8 mouse cellular contexts compared by ENCODE assay signal in the genomic region with DNA sequence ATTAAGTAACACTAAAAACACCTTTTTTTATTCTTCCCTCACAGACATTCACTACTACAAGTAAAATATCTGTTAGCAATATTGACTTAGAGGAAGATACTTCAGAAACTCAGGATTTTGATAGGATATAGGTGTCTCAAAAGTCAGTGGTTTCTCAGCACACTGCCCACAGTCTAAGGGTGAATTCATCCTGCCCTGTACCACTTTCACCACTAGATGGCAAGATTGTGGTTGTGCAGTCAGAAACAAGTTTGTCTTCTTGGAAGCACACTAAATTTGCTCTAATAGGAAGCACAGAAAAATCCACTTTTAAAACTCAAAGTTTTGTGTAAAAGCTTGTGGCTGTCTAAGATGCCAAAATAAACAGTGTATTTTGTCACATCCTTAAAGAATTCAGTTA. TPM values are rescaled to one million over a fixed set of nuclear protein-coding genes. Genes with fewer than 3 reads are reported as not detected.
DNase-seq lines count a peak whose midpoint lies in the region; ATAC-seq and TF ChIP-seq lines count a peak whose summit lies in the region.

No protein-coding gene starts in this region.

- H3K4me1 ChIP-seq in embryonic facial prominence, embryonic 11.5 days (ENCODE audit: control insufficient read depth, insufficient read depth, low read length) = no peaks in the 10 kb centered on the region
- no peaks in the 10 kb centered on the region for H3K4me1 ChIP-seq in embryonic facial prominence, embryonic 10.5 days
- H3K4me1 ChIP-seq in midbrain, postnatal 0 days (ENCODE audit: insufficient read depth, low read length) = no peaks in the 10 kb centered on the region
- H3K4me1 ChIP-seq in midbrain, embryonic 10.5 days = no peaks in the 10 kb centered on the region

- H3K4me2 ChIP-seq in embryonic facial prominence, embryonic 11.5 days (ENCODE audit: low read depth, low read length) = no peak overlapping the region
- no peak overlapping the region for H3K4me2 ChIP-seq in midbrain, postnatal 0 days (ENCODE audit: low read depth, low read length, poor library complexity, severe bottlenecking)

- H3K4me3 ChIP-seq in embryonic facial prominence, embryonic 11.5 days (ENCODE audit: low read depth, low read length) = no peak overlapping the region
- H3K4me3 ChIP-seq in embryonic facial prominence, embryonic 10.5 days = no peak overlapping the region
- no peak overlapping the region for H3K4me3 ChIP-seq in midbrain, postnatal 0 days (ENCODE audit: low read depth, low read length)
- H3K4me3 ChIP-seq in midbrain, embryonic 10.5 days = no peak overlapping the region

- no peaks in the 10 kb centered on the region for H3K9me3 ChIP-seq in embryonic facial prominence, embryonic 11.5 days (replicated peaks; ENCODE audit: control insufficient read depth, low read length)
- H3K9me3 ChIP-seq in embryonic facial prominence, embryonic 10.5 days = no peaks in the 10 kb centered on the region
- no peaks in the 10 kb centered on the region for H3K9me3 ChIP-seq in midbrain, postnatal 0 days (ENCODE audit: low read length)
- 0 out of 2 replicates have a peak, but pooled peaks cover 3% of the 10 kb centered on the region for H3K9me3 ChIP-seq in midbrain, embryonic 10.5 days (replicated peaks)

- TF ChIP-seq CTCF in midbrain, postnatal 0 days (IDR thresholded peaks at IDR 0.05) = peak; percentile 78

- ATAC-seq in embryonic facial prominence, embryonic 11.5 days (replicated peaks; ENCODE audit: insufficient number of reproducible peaks, low FRiP score, low TSS enrichment, low read depth) = no peak
- no peak for ATAC-seq in midbrain, postnatal 0 days (ENCODE audit: low FRiP score)
- ATAC-seq in megakaryocyte, adult 5-6 weeks (ENCODE audit: poor library complexity, severe bottlenecking) = peak; percentile 97

- H3K27me3 ChIP-seq in embryonic facial prominence, embryonic 11.5 days (ENCODE audit: control insufficient read depth, insufficient read depth, low read length) = no peaks in the 10 kb centered on the region
- no peaks in the 10 kb centered on the region for H3K27me3 ChIP-seq in embryonic facial prominence, embryonic 10.5 days (replicated peaks; ENCODE audit: low read depth, poor library complexity, severe bottlenecking)
- no peaks in the 10 kb centered on the region for H3K27me3 ChIP-seq in midbrain, postnatal 0 days (ENCODE audit: insufficient read depth, low read length)
- no peaks in the 10 kb centered on the region for H3K27me3 ChIP-seq in midbrain, embryonic 10.5 days (ENCODE audit: low read depth, poor library complexity, severe bottlenecking)

- DNase-seq in embryonic facial prominence, embryonic 11.5 days (ENCODE audit: low spot score) = peak; percentile 62
- no peak for DNase-seq in embryonic facial prominence, embryonic 10.5 days (ENCODE audit: low spot score)
- peak; percentile 42 for DNase-seq in midbrain, postnatal 0 days (ENCODE audit: low spot score)
- no peak for DNase-seq in midbrain, embryonic 10.5 days (ENCODE audit: low spot score)
- DNase-seq in embryo, embryonic 10.5 days (ENCODE audit: low spot score) = peak; percentile 46
- peak; percentile 61 for DNase-seq in kidney, postnatal 10 days
- DNase-seq in ovary, postnatal 36 days (ENCODE audit: low spot score) = no peak

- H3K9ac ChIP-seq in embryonic facial prominence, embryonic 11.5 days (replicated peaks; ENCODE audit: low read length) = no peak overlapping the region
- no peak overlapping the region for H3K9ac ChIP-seq in midbrain, postnatal 0 days (replicated peaks; ENCODE audit: low read length, poor library complexity, severe bottlenecking)

- no peak overlapping the region for H3K27ac ChIP-seq in embryonic facial prominence, embryonic 11.5 days (replicated peaks; ENCODE audit: low read depth, low read length)
- no peak overlapping the region for H3K27ac ChIP-seq in embryonic facial prominence, embryonic 10.5 days (replicated peaks)
- H3K27ac ChIP-seq in midbrain, postnatal 0 days (ENCODE audit: low read depth, low read length) = no peak overlapping the region
- no peak overlapping the region for H3K27ac ChIP-seq in midbrain, embryonic 10.5 days (replicated peaks)

- H3K36me3 ChIP-seq in embryonic facial prominence, embryonic 11.5 days (replicated peaks; ENCODE audit: control insufficient read depth, insufficient read depth, low read depth, low read length) = no peaks in the 10 kb centered on the region
- peaks cover 57% of the 10 kb centered on the region for H3K36me3 ChIP-seq in embryonic facial prominence, embryonic 10.5 days (replicated peaks)
- no peaks in the 10 kb centered on the region for H3K36me3 ChIP-seq in midbrain, postnatal 0 days (ENCODE audit: insufficient read depth, low read length)
- H3K36me3 ChIP-seq in midbrain, embryonic 10.5 days = peaks cover 85% of the 10 kb centered on the region

RNA-seq across cellular contexts. Expression of a gene that starts 8.4 kb away (rescaled TPM):
- polyA plus RNA-seq in embryonic facial prominence, embryonic 11.5 days (2014; fragmentation: Nextera tagmentation; extraction: Ambion mirVana) = 19.4 and 21.1 TPM in 2 replicates
- 15.8 and 16.5 TPM in 2 replicates for polyA plus RNA-seq in embryonic facial prominence, embryonic 10.5 days (2016; fragmentation: Nextera tagmentation; extraction: Ambion mirVana)
- 5.9 and 7.9 TPM in 2 replicates for total RNA-seq in midbrain, postnatal 0 days (2014; rRNA removed)
- polyA plus RNA-seq in midbrain, postnatal 0 days (2015; fragmentation: Nextera tagmentation; extraction: Ambion mirVana) = 7.6 and 8.0 TPM in 2 replicates
- polyA plus RNA-seq in midbrain, embryonic 10.5 days (2016; fragmentation: Nextera tagmentation; extraction: Ambion mirVana) = 14.8 TPM in 2 replicates
- 21.0 and 22.0 TPM in 2 replicates for total RNA-seq in megakaryocyte, adult 5-6 weeks (2015)
- total RNA-seq in megakaryocyte, adult 5-6 weeks (2017) = 12.2 and 13.0 TPM in 2 replicates

RNA-seq across cellular contexts. Expression of a gene that starts 8.5 kb away (rescaled TPM):
- 10.4 and 12.0 TPM in 2 replicates for polyA plus RNA-seq in embryonic facial prominence, embryonic 11.5 days (2014; fragmentation: Nextera tagmentation; extraction: Ambion mirVana)
- 7.2 and 8.5 TPM in 2 replicates for polyA plus RNA-seq in embryonic facial prominence, embryonic 10.5 days (2016; fragmentation: Nextera tagmentation; extraction: Ambion mirVana)
- 7.2 and 10.2 TPM in 2 replicates for total RNA-seq in midbrain, postnatal 0 days (2014; rRNA removed)
- polyA plus RNA-seq in midbrain, postnatal 0 days (2015; fragmentation: Nextera tagmentation; extraction: Ambion mirVana) = 5.8 and 7.7 TPM in 2 replicates
- polyA plus RNA-seq in midbrain, embryonic 10.5 days (2016; fragmentation: Nextera tagmentation; extraction: Ambion mirVana) = 7.7 and 9.0 TPM in 2 replicates
- 10.9 and 17.3 TPM in 2 replicates for total RNA-seq in megakaryocyte, adult 5-6 weeks (2015)
- 14.0 and 15.3 TPM in 2 replicates for total RNA-seq in megakaryocyte, adult 5-6 weeks (2017)

RNA-seq across cellular contexts. Expression of a gene that starts 38.2 kb away (rescaled TPM):
- polyA plus RNA-seq in embryonic facial prominence, embryonic 11.5 days (2014; fragmentation: Nextera tagmentation; extraction: Ambion mirVana) = 13.9 and 16.5 TPM in 2 replicates
- 7.1 and 8.8 TPM in 2 replicates for polyA plus RNA-seq in embryonic facial prominence, embryonic 10.5 days (2016; fragmentation: Nextera tagmentation; extraction: Ambion mirVana)
- 6.9 and 8.1 TPM in 2 replicates for total RNA-seq in midbrain, postnatal 0 days (2014; rRNA removed)
- polyA plus RNA-seq in midbrain, postnatal 0 days (2015; fragmentation: Nextera tagmentation; extraction: Ambion mirVana) = 9.6 and 10.1 TPM in 2 replicates
- polyA plus RNA-seq in midbrain, embryonic 10.5 days (2016; fragmentation: Nextera tagmentation; extraction: Ambion mirVana) = 8.1 and 9.0 TPM in 2 replicates
- 27.7 and 31.4 TPM in 2 replicates for total RNA-seq in megakaryocyte, adult 5-6 weeks (2015)
- total RNA-seq in megakaryocyte, adult 5-6 weeks (2017) = 16.5 and 21.7 TPM in 2 replicates

Comparison
In these comparisons a context has a peak if more than half of its experiments do, and no peak if none do; other contexts are left out.
1. DNase-seq: peak in embryonic facial prominence, embryonic 11.5 days (single experiment), midbrain, postnatal 0 days (single experiment), embryo, embryonic 10.5 days (single experiment) and kidney, postnatal 10 days (single experiment); none in embryonic facial prominence, embryonic 10.5 days (single experiment), midbrain, embryonic 10.5 days (single experiment) and ovary, postnatal 36 days (single experiment).